Mouse (Mus musculus) gastrocnemius, postnatal 10 days (tissue): ENCODE measurements around the gene Bag3. TPM values are rescaled to one million over a fixed set of nuclear protein-coding genes. Genes with fewer than 3 reads are reported as not detected.
"Not testable (repeated sequence)": the region's sequence is repeated elsewhere in the genome, so short reads cannot be mapped to it uniquely, and the experiment has no call there.

Source experiments
- DNase-seq: peaks from one replicate; pipeline ENCODE4 v3.0.0; 2021; ENCODE audit warnings: mixed read lengths
- total RNA-seq, 2 experiments: library from RNA; stranded (reverse); gene quantifications; 2 replicates each; pipeline ENCODE4 v1.2.3; 2021

Gene Bag3
- total RNA-seq, 2 experiments from 2014 or later = 85.7 to 94.3 TPM

GRCm38 (mm10) chr7:128569429-128569828 is 46.0 kb downstream of the Bag3 start:
- not testable (repeated sequence) for DNase-seq

DNA sequence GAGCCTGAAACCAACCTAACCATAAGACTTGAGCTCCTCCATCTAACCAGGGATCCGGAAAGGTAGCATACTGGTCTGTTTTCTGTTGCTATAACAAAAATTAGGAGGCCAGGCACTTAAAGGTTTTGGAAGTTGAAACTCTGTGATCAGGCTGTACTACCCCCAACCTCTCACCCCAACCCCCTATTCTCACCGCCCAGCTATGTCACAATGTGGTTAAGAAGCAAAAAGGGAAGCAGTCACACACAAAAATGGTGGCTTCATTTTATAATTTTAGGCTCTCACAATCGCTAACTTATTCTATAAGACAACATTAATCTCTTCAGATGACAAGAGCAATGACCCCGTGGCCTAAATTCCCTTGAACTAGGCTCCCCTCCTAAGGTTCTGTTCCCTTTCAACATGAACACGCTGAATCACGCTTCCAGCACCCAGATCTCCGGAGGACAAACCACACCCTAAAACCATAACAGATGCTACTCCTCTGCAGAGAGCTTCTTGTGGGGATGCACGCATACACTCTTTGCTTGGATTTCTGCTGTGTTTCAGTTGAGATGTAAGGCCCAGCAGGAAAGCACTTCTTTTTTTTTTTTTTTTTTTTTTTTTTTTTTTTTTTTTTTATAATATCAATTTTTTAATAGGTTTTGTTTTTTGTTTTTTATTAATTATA is 46.7 kb downstream of the Bag3 start:
- DNase-seq = no peak

- DNase-seq = not testable (repeated sequence)
Measured at GRCm38 (mm10) chr7:128570657-128571056, 47.2 kb downstream of the Bag3 start.

- no peak for DNase-seq
Measured at GRCm38 (mm10) chr7:128572030-128572429, 48.6 kb downstream of the Bag3 start.

DNA sequence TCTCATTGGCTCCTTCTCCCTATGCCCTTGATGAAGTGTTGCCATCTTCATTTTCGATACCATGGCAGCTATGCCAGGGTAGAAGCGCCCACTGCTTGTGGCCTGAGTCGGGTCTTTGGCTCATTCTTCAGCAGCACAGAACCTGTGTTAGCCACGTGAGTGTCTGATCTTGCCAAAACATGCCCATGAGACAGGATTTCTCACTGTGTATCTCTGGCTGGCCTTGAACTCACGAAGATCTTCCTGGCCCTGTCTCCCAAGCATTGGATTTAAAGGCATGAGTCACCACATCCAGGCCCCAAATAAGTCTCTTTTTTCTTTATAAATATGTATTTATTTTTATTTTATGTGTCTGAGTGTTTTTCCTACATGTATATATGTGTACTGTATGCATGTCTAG is 51.8 kb downstream of the Bag3 start:
- DNase-seq = no peak

- no peak for DNase-seq
Measured at GRCm38 (mm10) chr7:128575794-128576193, 52.4 kb downstream of the Bag3 start.

GRCm38 (mm10) chr7:128577607-128578006 is 54.2 kb downstream of the Bag3 start:
- DNase-seq = no peak

- no peak for DNase-seq
Measured at GRCm38 (mm10) chr7:128578199-128578945, 55.0 kb downstream of the Bag3 start.

- no peak for DNase-seq
Measured at GRCm38 (mm10) chr7:128579381-128579780, 56.0 kb downstream of the Bag3 start.

- DNase-seq = no peak
Measured at GRCm38 (mm10) chr7:128580318-128580717, 56.9 kb downstream of the Bag3 start.

DNA sequence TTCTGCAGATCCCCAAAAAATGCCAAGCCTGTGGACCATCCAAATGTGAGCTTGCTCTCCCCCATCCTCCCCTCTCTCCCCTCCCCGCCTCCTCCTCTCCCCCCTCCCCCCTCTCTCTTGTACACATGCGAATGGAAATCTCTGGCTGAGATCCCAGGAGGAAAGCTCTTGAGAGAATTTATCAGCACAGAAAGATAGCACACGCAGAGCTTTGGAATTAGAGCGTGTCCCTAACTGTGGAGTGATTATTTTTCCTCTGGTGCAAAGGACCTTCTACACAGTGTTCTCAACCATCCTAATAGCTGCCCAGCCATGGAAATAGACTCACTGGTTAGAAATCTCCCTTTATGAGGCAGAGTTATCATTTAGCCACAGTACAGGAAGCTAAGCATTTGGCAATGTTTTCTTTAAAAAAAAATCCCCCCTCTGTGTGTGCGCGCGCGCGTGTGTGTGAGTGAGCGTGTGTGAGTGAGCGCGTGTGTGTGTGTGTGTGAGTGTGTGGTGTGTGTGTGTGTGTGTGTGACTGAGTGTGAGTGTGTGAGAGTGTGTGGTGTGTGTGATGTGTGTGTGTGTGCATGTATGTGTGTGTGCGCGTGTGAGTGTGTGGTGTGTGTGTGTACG is 58.6 kb downstream of the Bag3 start:
- DNase-seq = no peak

DNA sequence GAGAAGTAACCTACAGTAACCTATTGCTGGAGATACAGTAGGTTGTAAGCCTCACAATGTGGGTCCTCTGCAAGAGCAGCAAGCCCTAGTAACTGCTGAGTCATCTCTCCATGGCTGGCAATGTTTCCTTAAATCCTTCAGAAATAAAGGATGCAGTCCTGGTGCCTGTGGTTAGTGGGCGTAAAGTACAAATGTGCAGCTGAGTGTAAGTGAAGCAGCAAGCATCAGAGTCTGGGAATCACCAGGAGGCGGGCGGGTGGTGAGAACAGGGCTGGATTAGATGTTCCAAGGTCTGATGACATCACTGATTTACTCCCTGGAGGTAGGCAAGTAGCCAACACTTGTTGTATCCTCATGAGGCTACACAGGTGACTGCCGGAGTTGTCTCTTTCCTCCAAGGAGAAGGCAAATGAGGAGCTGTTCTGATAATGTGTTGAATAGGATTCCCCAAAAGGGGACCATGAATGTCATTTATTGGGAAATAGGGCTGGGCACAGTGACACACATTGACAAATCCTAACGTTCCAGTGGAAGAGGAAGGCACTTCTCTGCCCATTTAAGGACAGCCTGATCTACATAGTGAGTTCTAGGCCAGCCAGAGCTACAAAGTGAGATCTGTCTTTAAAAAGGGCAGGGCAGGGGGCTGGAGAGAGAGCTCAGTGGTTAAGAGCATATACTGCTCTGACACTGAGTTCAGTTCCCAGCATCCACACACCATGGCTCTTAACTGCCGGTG is 60.0 kb downstream of the Bag3 start:
- DNase-seq = no peak

DNA sequence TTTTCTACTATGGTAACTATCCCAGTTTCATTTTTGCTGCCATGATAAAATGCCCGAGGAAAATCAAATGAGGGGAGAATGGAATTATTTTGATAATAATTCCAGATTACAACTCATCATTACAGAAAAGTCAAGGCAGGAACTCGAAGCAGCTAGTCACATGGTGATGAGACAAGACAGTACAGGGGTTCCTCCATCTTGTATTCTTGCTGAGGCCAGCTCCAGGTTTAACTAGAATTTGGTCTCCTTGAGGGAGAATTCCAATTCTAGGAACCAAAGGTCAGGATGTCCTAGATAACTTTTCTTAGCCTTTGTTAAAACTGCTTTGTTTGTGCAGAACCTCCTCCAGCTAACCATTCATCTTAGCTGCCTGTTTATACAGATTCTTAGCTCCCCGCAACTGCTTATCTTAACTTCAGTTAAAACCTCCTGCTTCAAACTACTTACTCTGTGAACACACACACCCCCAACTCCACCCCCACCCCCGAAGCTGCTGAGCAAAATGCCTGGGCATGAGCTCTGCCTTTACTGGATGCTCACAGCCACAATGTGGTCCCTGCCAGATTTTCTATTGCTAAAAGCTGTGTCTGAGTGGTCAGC is 64.0 kb downstream of the Bag3 start:
- no peak for DNase-seq

- no peak for DNase-seq
Measured at GRCm38 (mm10) chr7:128591345-128592084, 68.1 kb downstream of the Bag3 start.

DNA sequence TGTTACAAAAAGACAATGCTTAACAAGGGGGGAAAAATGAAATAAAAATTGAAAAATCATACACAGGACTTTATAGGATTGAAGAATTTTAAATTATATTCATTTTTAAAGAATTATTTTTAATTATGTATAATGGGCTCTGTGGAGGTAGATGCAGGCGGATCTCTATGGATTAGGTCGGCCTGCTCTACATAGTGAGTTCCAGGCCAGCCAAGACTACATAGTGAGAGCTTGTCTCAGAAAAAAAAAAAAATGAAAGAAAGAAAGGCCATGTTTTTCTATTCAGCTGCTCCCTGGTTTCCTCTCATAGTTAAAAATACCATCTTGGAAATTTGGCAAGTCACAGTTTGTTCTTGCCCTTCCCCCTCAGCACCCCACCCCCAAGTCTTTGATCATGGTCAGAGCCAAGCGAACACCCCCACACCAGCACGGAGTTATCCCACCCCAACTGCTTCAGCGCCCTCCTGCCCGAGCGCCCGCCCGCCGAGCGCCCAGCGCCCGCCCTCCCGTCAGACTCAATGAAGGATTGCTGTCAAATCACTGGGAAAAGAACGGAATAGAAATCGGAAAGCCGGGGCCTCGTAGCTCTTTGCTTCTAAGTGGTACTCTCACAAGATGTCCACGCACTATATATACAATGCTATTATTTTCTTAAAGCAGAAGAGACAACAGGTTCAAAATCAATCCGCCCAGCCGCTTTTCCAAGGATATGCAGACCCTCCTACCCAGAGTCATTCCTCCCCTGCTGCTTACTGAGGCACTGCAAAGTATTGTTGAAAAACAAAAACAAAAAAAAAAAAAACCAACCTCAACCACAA is 68.9 kb downstream of the Bag3 start:
- peak; percentile 35 for DNase-seq

DNA sequence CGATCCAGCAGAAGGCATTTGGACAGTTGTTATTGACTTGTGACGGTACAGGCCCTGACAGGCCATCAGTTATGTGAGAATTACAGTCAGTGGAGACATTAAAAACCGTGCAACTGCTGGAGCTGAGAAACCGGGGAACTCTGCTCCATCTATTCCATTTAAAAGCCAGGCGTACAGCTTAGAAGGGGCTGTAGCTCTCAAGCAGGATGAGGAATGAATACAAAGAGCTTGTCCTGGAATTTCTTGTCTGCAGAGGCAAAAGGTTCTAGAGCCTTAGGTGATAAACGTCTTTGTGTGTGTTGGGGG is 69.5 kb downstream of the Bag3 start:
- DNase-seq = no peak

DNA sequence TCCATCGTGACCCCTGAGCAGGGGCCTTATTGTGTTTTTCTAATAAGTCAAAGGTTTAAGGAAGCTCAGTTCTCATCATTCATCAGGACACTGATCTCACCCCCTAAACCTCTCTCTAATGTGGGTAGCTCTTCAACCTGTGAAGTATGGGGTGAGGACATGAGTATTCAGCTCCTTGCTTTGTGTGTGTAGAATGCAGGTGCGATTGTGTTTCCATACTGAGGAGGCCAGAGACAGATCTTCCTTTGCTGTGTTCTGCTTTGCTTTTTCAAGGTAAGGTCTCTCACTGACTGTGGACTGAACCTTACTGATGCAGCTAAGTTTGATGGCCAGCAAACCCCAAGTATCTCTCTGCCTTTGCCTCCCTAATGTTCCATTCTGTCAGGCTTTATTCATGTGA is 72.9 kb downstream of the Bag3 start:
- DNase-seq = no peak
